Mouse (Mus musculus): ENCODE data around the gene Kbtbd13. TPM values are rescaled to one million over a fixed set of nuclear protein-coding genes. Genes with fewer than 3 reads are reported as not detected.
A peak's percentile ranks its signal among the peaks of the same experiment; 100 is the strongest.

Kbtbd13 gene
- polyA plus RNA-seq, 1 experiment from 2014 or later: 0.81 TPM

- Histone ChIP-seq H3K4me3 (no peak overlapping the region), H3K36me3 (no peaks in the 10 kb centered on the region), H3K27me3 (ENCODE audit: low read depth, poor library complexity, severe bottlenecking) (no peaks in the 10 kb centered on the region), H3K27ac (replicated peaks) (no peak overlapping the region), H3K4me1 (no peaks in the 10 kb centered on the region), H3K9me3 (replicated peaks) (no peaks in the 10 kb centered on the region)
- WGBS: 83% methylated on average over 3 of the region's 3 CpGs
- no peak for DNase-seq (ENCODE audit: low spot score)
These were observed 19.9 kb upstream of the Kbtbd13 start for GRCm38 (mm10) chr9:65411326-65411725.

GRCm38 (mm10) chr9:65410378-65410777 is 18.9 kb upstream of the Kbtbd13 start:
- WGBS: 92% methylated on average over 8 of the region's 8 CpGs
- DNase-seq (ENCODE audit: low spot score): no peak
- H3K36me3 ChIP-seq: no peaks in the 10 kb centered on the region
- H3K27me3 ChIP-seq (ENCODE audit: low read depth, poor library complexity, severe bottlenecking): no peaks in the 10 kb centered on the region
- H3K4me1 ChIP-seq: no peaks in the 10 kb centered on the region
- H3K9me3 ChIP-seq (replicated peaks): no peaks in the 10 kb centered on the region
- H3K4me3 ChIP-seq: no peak overlapping the region
- H3K27ac ChIP-seq (replicated peaks): no peak overlapping the region

DNA sequence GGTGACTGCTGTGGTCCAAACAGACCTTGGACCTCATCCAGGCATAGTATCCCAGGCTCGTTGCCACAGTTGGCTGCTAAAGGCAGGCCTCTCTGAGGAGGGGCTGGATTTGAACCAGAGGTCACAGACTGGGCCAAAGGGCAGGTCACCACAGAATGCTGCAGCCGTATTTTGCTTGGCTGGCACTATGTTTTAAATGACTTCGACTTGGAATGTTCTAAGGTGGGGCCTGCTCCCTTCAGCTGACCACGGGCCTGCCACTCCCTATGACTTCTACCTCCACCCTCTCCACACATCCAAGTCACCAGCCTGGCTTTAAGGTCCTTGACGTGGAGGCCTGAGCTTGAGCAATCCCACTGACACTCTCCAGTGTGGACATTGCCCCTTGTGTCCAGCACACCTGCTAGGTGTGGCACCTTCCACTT is 17.4 kb upstream of the Kbtbd13 start:
- DNase-seq (ENCODE audit: low spot score): no peak
- Histone ChIP-seq H3K9me3 (replicated peaks) (no peaks in the 10 kb centered on the region), H3K27me3 (ENCODE audit: low read depth, poor library complexity, severe bottlenecking) (no peaks in the 10 kb centered on the region), H3K36me3 (no peaks in the 10 kb centered on the region), H3K4me3 (no peak overlapping the region), H3K27ac (replicated peaks) (no peak overlapping the region), H3K4me1 (no peaks in the 10 kb centered on the region)
- 76% methylated on average over 5 of the region's 5 CpGs for WGBS

- no peaks in the 10 kb centered on the region for H3K36me3 ChIP-seq
- H3K9me3 ChIP-seq (replicated peaks): no peaks in the 10 kb centered on the region
- 89% methylated on average over 3 of the region's 3 CpGs for WGBS
- H3K4me3 ChIP-seq: no peak overlapping the region
- H3K27ac ChIP-seq (replicated peaks): no peak overlapping the region
- H3K4me1 ChIP-seq: no peaks in the 10 kb centered on the region
- no peaks in the 10 kb centered on the region for H3K27me3 ChIP-seq (ENCODE audit: low read depth, poor library complexity, severe bottlenecking)
- DNase-seq (ENCODE audit: low spot score): no peak
These were observed 16.4 kb upstream of the Kbtbd13 start for GRCm38 (mm10) chr9:65407861-65408260.

DNA sequence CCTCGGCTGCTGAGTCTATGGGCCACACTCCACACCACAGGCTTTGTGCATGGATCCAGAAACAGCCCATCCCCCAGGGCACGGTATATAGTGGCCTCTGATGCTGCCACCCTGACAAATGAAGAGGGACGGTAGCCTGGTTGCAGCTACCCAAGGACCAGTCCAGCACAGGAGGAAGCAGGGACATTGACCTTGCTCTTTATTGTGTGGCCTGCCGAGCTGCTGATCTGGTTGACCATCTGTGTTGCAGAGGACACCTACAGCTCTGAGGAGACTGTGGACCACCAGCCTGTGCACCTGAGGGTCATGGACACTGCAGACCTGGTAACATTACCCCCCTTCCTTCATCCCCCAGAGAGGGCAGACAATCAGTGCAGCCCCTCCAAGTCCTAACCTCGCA is 15.9 kb upstream of the Kbtbd13 start:
- no peaks in the 10 kb centered on the region for H3K36me3 ChIP-seq
- WGBS: 93% methylated on average over 5 of the region's 5 CpGs
- H3K9me3 ChIP-seq (replicated peaks): no peaks in the 10 kb centered on the region
- H3K4me3 ChIP-seq: no peak overlapping the region
- no peak overlapping the region for H3K27ac ChIP-seq (replicated peaks)
- no peak for DNase-seq (ENCODE audit: low spot score)
- H3K4me1 ChIP-seq: no peaks in the 10 kb centered on the region
- no peaks in the 10 kb centered on the region for H3K27me3 ChIP-seq (ENCODE audit: low read depth, poor library complexity, severe bottlenecking)

- H3K9me3 ChIP-seq (replicated peaks): no peaks in the 10 kb centered on the region
- no peaks in the 10 kb centered on the region for H3K36me3 ChIP-seq
- no peaks in the 10 kb centered on the region for H3K27me3 ChIP-seq (ENCODE audit: low read depth, poor library complexity, severe bottlenecking)
- no peak overlapping the region for H3K4me3 ChIP-seq
- no peak overlapping the region for H3K27ac ChIP-seq (replicated peaks)
- 93% methylated on average over 2 of the region's 2 CpGs for WGBS
- no peak for DNase-seq (ENCODE audit: low spot score)
- no peaks in the 10 kb centered on the region for H3K4me1 ChIP-seq
These were observed 13.7 kb upstream of the Kbtbd13 start for GRCm38 (mm10) chr9:65405184-65405449.

GRCm38 (mm10) chr9:65404331-65405183 is 13.1 kb upstream of the Kbtbd13 start:
- DNase-seq (ENCODE audit: low spot score): no peak
- 83% methylated on average over 15 of the region's 15 CpGs for WGBS
- Histone ChIP-seq H3K4me1 (no peaks in the 10 kb centered on the region), H3K36me3 (no peaks in the 10 kb centered on the region), H3K9me3 (replicated peaks) (no peaks in the 10 kb centered on the region), H3K27ac (replicated peaks) (no peak overlapping the region), H3K27me3 (ENCODE audit: low read depth, poor library complexity, severe bottlenecking) (peaks cover 1% of the 10 kb centered on the region), H3K4me3 (no peak overlapping the region)

DNA sequence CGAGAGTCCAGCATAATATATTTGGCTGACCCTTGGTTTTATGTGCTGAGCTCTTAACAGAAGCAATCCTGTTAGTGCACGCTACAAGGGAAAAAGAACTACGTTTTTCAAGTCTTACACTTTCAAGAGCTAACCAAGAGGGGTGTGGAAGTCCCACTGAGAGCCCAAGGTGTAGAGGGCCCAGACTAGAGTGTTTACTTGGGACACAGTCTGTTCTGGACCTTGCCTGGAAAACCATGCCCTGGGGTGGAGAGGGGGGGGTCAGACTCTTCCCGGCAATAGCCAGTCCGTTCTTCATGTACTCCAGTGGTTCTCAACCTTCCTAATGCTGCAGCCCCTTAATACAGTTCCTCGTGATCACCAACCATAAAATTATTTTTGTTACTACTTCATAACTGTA is 8.5 kb upstream of the Kbtbd13 start:
- no peaks in the 10 kb centered on the region for H3K9me3 ChIP-seq (replicated peaks)
- no peak overlapping the region for H3K27ac ChIP-seq (replicated peaks)
- no peak overlapping the region for H3K4me3 ChIP-seq
- DNase-seq (ENCODE audit: low spot score): no peak
- no peaks in the 10 kb centered on the region for H3K36me3 ChIP-seq
- peaks cover 13% of the 10 kb centered on the region for H3K4me1 ChIP-seq
- H3K27me3 ChIP-seq (ENCODE audit: low read depth, poor library complexity, severe bottlenecking): peaks cover 21% of the 10 kb centered on the region
- WGBS: 89% methylated on average over 6 of the region's 6 CpGs

- WGBS: 1% methylated on average over 24 of the region's 24 CpGs
- Histone ChIP-seq H3K4me3 (peak within 1 kb of the TSS; percentile 68), H3K27me3 (ENCODE audit: low read depth, poor library complexity, severe bottlenecking) (peaks cover 33% of the 10 kb centered on the region), H3K27ac (replicated peaks) (peak within 1 kb of the TSS; percentile 85), H3K36me3 (no peaks in the 10 kb centered on the region), H3K9me3 (replicated peaks) (no peaks in the 10 kb centered on the region), H3K4me1 (peaks cover 13% of the 10 kb centered on the region)
- peak; percentile 82 for DNase-seq (ENCODE audit: low spot score)
These were observed 6.8 kb upstream of the Kbtbd13 start, which contains the start of gene Rasl12 for GRCm38 (mm10) chr9:65398279-65398678. Rasl12 (plus strand) TSS chr9:65398506.

DNA sequence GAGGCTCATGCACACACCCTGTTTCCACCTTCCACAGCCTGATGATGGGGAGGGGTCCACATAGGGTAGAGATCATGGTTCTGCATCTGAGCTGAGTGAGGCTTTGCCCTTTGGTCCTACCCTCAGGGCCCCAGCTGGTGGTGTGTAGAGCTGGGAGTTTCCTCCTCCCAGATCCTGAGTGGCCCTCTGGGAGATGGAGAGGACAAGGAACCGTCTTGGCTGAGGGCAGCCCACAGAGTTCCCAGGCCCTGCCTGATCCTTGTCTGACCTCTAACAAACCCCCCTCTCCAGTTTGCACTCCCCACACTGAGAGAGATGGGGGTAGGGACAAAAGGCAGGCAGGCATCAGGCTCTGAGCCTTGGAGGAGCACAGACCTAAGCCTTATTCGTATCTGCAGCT is 2.9 kb upstream of the Kbtbd13 start:
- Histone ChIP-seq H3K27ac (replicated peaks) (no peak overlapping the region), H3K9me3 (replicated peaks) (no peaks in the 10 kb centered on the region), H3K4me1 (peaks cover 23% of the 10 kb centered on the region), H3K36me3 (no peaks in the 10 kb centered on the region), H3K27me3 (ENCODE audit: low read depth, poor library complexity, severe bottlenecking) (peaks cover 69% of the 10 kb centered on the region), H3K4me3 (no peak overlapping the region)
- DNase-seq (ENCODE audit: low spot score): no peak
- WGBS: 67% methylated on average over 2 of the region's 2 CpGs

GRCm38 (mm10) chr9:65393606-65394005 is 2.2 kb upstream of the Kbtbd13 start:
- DNase-seq (ENCODE audit: low spot score): no peak
- H3K9me3 ChIP-seq (replicated peaks): no peaks in the 10 kb centered on the region
- H3K27me3 ChIP-seq (ENCODE audit: low read depth, poor library complexity, severe bottlenecking): peaks cover 69% of the 10 kb centered on the region
- H3K4me3 ChIP-seq: no peak overlapping the region
- H3K36me3 ChIP-seq: no peaks in the 10 kb centered on the region
- no peak overlapping the region for H3K27ac ChIP-seq (replicated peaks)
- WGBS: 62% methylated on average over 2 of the region's 2 CpGs
- peaks cover 18% of the 10 kb centered on the region for H3K4me1 ChIP-seq

DNA sequence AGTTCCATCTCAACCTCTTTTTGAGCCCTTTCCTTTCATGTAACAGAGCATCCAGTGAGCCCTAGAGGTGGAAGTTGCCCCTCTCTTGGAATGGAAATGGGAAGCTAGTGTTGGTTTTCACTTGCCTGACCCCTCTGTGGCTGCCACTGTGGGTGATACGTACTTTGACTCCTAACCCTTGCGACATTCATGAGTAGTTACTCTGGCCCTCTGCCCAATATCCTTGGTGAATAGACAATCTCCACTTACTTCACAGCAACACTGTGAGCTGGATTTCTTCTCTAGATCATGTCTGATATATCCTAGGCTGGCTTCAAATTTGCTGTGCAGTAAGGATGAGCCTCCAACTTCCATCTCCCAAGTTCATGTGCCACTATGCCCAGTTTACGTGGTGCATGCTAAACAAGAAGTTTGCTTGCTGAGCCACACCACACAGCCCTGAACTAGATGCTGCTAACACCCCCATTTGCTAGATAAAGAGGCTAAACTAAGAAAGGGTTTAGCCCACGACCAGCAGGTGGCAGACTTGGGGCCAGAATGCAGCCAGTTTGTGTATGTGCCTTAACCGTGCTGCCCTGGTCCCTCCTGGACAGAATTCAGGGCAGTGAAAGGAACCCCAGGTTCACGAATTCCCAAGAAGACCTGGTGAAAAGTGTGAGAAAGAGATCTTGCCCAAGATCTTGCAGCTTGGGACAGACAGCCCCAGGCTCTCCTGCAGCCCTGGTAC is 1.3 kb upstream of the Kbtbd13 start:
- H3K4me1 ChIP-seq: peaks cover 10% of the 10 kb centered on the region
- peaks cover 70% of the 10 kb centered on the region for H3K27me3 ChIP-seq (ENCODE audit: low read depth, poor library complexity, severe bottlenecking)
- H3K27ac ChIP-seq (replicated peaks): no peak overlapping the region
- 32% methylated on average over 6 of the region's 6 CpGs for WGBS
- peak; percentile 65 for DNase-seq (ENCODE audit: low spot score)
- H3K9me3 ChIP-seq (replicated peaks): no peaks in the 10 kb centered on the region
- no peaks in the 10 kb centered on the region for H3K36me3 ChIP-seq
- H3K4me3 ChIP-seq: no peak overlapping the region
